In genomic region chr5:89911950-89912349, GRCm38 (mm10) we compare ENCODE assay signal across 15 mouse cellular contexts. TPM values are rescaled to one million over a fixed set of nuclear protein-coding genes. Genes with fewer than 3 reads are reported as not detected.
DNase-seq lines count a peak whose midpoint lies in the region; ATAC-seq and TF ChIP-seq lines count a peak whose summit lies in the region.
"Had no signal": no experiment of that assay in that cellular context is flagged by ENCODE, and none has a peak within 500 bp of the region (broad histone marks: within the 10 kb centered on the region; RNA-seq: fewer than 3 reads in every experiment).

No protein-coding gene starts in this region.

- no peak for TF ChIP-seq CTCF in brain, embryonic 14.5 days (IDR thresholded peaks at IDR 0.05; ENCODE audit: borderline replicate concordance, extremely low read depth, insufficient read depth, insufficient read length)

- H3K9ac ChIP-seq in hindbrain, embryonic 13.5 days: no peak overlapping the region
- H3K9ac ChIP-seq in midbrain, embryonic 13.5 days (replicated peaks): no peak overlapping the region

- WGBS in hindbrain, embryonic 13.5 days: 17% methylated on average over 7 of the region's 7 CpGs
- WGBS in midbrain, embryonic 13.5 days: 30% methylated on average over 7 of the region's 7 CpGs

- H3K4me1 ChIP-seq in hindbrain, embryonic 13.5 days (replicated peaks): peaks cover 16% of the 10 kb centered on the region
- H3K4me1 ChIP-seq in midbrain, embryonic 13.5 days (replicated peaks): peaks cover 6% of the 10 kb centered on the region

- no peaks in the 10 kb centered on the region for H3K36me3 ChIP-seq in hindbrain, embryonic 13.5 days
- H3K36me3 ChIP-seq in midbrain, embryonic 13.5 days: no peaks in the 10 kb centered on the region

- peak overlapping the region; percentile 18; the same call in 1 of the 2 replicates for H3K4me2 ChIP-seq in hindbrain, embryonic 13.5 days
- H3K4me2 ChIP-seq in midbrain, embryonic 13.5 days (replicated peaks): no peak overlapping the region; the same call in 1 of the 2 replicates

- DNase-seq in brain, embryonic 14.5 days (ENCODE audit: low read depth): peak; percentile 53
- peak; percentile 37 for DNase-seq in embryo, embryonic 10.5 days (ENCODE audit: low spot score)
- no peak for DNase-seq in right cerebral cortex, postnatal 14 days
- no peak for DNase-seq in left cerebral cortex, postnatal 25 days (ENCODE audit: low spot score in 2 of 2)
- DNase-seq in spleen, adult 18-20 months: no peak
- DNase-seq: adrenal gland, adult 2 months; cerebellum, adult 18-20 months; kidney, adult 2 months; liver; lung, adult 18-20 months; thymus, postnatal 14 days had no signal

- intact Hi-C loops in left cerebral cortex, postnatal 25 days (cut with DNase I): no loop called here

- 0 out of 2 replicates have a peak, but pooled peaks cover 3% of the 10 kb centered on the region for H3K27me3 ChIP-seq in hindbrain, embryonic 13.5 days
- H3K27me3 ChIP-seq in midbrain, embryonic 13.5 days: no peaks in the 10 kb centered on the region; the same call in 1 of the 2 replicates

- peak overlapping the region; percentile 77 for H3K27ac ChIP-seq in hindbrain, embryonic 13.5 days
- no peak overlapping the region for H3K27ac ChIP-seq in midbrain, embryonic 13.5 days
- H3K27ac ChIP-seq: left cerebral cortex, adult 2 months had no signal

- H3K9me3 ChIP-seq in hindbrain, embryonic 13.5 days: no peaks in the 10 kb centered on the region
- no peaks in the 10 kb centered on the region for H3K9me3 ChIP-seq in midbrain, embryonic 13.5 days

- ATAC-seq in hindbrain, embryonic 13.5 days (ENCODE audit: low FRiP score): peak; percentile 82
- ATAC-seq in midbrain, embryonic 13.5 days: peak; percentile 83
- ATAC-seq in megakaryocyte progenitor cell, adult 5-6 weeks (replicated peaks; ENCODE audit: poor library complexity): no peak

- TF ChIP-seq POLR2A in brain, embryonic 14.5 days (IDR thresholded peaks at IDR 0.05; ENCODE audit: borderline replicate concordance, extremely low read depth, insufficient read depth, insufficient read length, poor library complexity, severe bottlenecking): no peak

- no peak overlapping the region for H3K4me3 ChIP-seq in hindbrain, embryonic 13.5 days
- no peak overlapping the region for H3K4me3 ChIP-seq in midbrain, embryonic 13.5 days (replicated peaks)
- H3K4me3 ChIP-seq: left cerebral cortex, adult 2 months had no signal

RNA-seq across cellular contexts. Expression of gene Adamts3, which starts 28.8 kb away (rescaled TPM):
- 7.9 and 9.9 TPM in 2 replicates for polyA plus RNA-seq in brain, embryonic 14.5 days (2012; rRNA removed)
- polyA plus RNA-seq in hindbrain, embryonic 13.5 days (2015; fragmentation: Nextera tagmentation; extraction: Ambion mirVana): 2.8 and 4.2 TPM in 2 replicates
- polyA plus RNA-seq in midbrain, embryonic 13.5 days (2015; fragmentation: Nextera tagmentation; extraction: Ambion mirVana): 2.4 and 3.2 TPM in 2 replicates
- 10 to 100 TPM; 22.2 to 35.9 TPM for total RNA-seq in left cerebral cortex, postnatal 25 days (2021)
- total RNA-seq in megakaryocyte progenitor cell, adult 5-6 weeks (2015): 5.8 and 10.3 TPM in 2 replicates
- 3.9 and 6.9 TPM in 2 replicates for total RNA-seq in megakaryocyte progenitor cell, adult 5-6 weeks (2017)

Comparison
In these comparisons a context has a peak if more than half of its experiments do, and no peak if none do; other contexts are left out.
1. DNase-seq: peak in brain, embryonic 14.5 days (single experiment) and embryo, embryonic 10.5 days (single experiment); none in right cerebral cortex, postnatal 14 days (single experiment), left cerebral cortex, postnatal 25 days (0 of 2) and spleen, adult 18-20 months (0 of 2).